30 mouse cellular contexts compared by ENCODE assay signal in genomic region chr19:48475784-48476410, GRCm38 (mm10).
DNase-seq lines count a peak whose midpoint lies in the region; ATAC-seq lines count a peak whose summit lies in the region.
"Had no signal": no experiment of that assay in that cellular context is flagged by ENCODE, and none has a peak within 500 bp of the region (broad histone marks: within the 10 kb centered on the region; RNA-seq: fewer than 3 reads in every experiment).

No protein-coding gene starts in this region.

- ATAC-seq in common myeloid progenitor, adult 5-6 weeks (replicated peaks; ENCODE audit: low read depth, poor library complexity, severe bottlenecking): peak; percentile 98
- peak; percentile 91 to 92 for ATAC-seq in hematopoietic stem cell, adult 5-6 weeks (replicated peaks in 1 of 2; ENCODE audit: insufficient read depth in 1 of 2, low FRiP score in 2 of 2, low TSS enrichment in 1 of 2, low read depth in 1 of 2, poor library complexity in 2 of 2, severe bottlenecking in 2 of 2)
- ATAC-seq: CD4-positive, CD25-positive, alpha-beta regulatory T cell, adult 4 months; hindbrain, embryonic 16.5 days; intestine, embryonic 16.5 days had no signal

- no peak overlapping the region for H3K4me3 ChIP-seq in heart, embryonic 10.5 days
- H3K4me3 ChIP-seq: embryonic facial prominence, embryonic 12.5 days; forebrain, embryonic 12.5 days; heart, embryonic 12.5 days; limb, embryonic 13.5 days; midbrain, embryonic 12.5 days; myocyte; neural tube, embryonic 12.5 days had no signal

- no peaks in the 10 kb centered on the region for H3K9me3 ChIP-seq in heart, embryonic 10.5 days
- H3K9me3 ChIP-seq: embryonic facial prominence, embryonic 12.5 days; forebrain, embryonic 12.5 days; heart, embryonic 12.5 days; limb, embryonic 13.5 days; midbrain, embryonic 12.5 days; neural tube, embryonic 12.5 days had no signal

- H3K27ac ChIP-seq in heart, embryonic 10.5 days: no peak overlapping the region
- H3K27ac ChIP-seq: embryonic facial prominence, embryonic 12.5 days; forebrain, embryonic 12.5 days; limb, embryonic 13.5 days; liver, embryonic 14.5 days; midbrain, embryonic 12.5 days; neural tube, embryonic 12.5 days had no signal

- no peaks in the 10 kb centered on the region for H3K27me3 ChIP-seq in heart, embryonic 10.5 days (ENCODE audit: insufficient read depth, poor library complexity, severe bottlenecking)
- H3K27me3 ChIP-seq: embryonic facial prominence, embryonic 12.5 days; forebrain, embryonic 12.5 days; heart, embryonic 12.5 days; limb, embryonic 13.5 days; midbrain, embryonic 12.5 days; neural tube, embryonic 12.5 days had no signal

- 69% methylated on average over 6 of the region's 6 CpGs for WGBS in heart, embryonic 10.5 days

- DNase-seq in heart, embryonic 10.5 days (ENCODE audit: low spot score): peak; percentile 13
- no peak for DNase-seq in heart, postnatal 4 days
- peak; percentile 1 for DNase-seq in 416B (ENCODE audit: low read depth)
- DNase-seq in kidney, postnatal 36 days: no peak
- DNase-seq in yolk sac, embryonic 10.5 days (ENCODE audit: low spot score): no peak
- DNase-seq: adrenal gland, adult 8-10 months; cerebellum, adult 8-10 months; cerebellum, postnatal 25 days; gastrocnemius, postnatal 14 days; heart, adult 18-20 months; kidney, adult 9 months; kidney, postnatal 10 days; layer of hippocampus, adult 9-11 months; lung, embryonic 14.5 days; lung, postnatal 14 days; right cerebral cortex, adult 18-20 months; thymus, postnatal 4 days had no signal

- H3K4me1 ChIP-seq in heart, embryonic 10.5 days: peaks cover 5% of the 10 kb centered on the region; the same call in 1 of the 2 replicates
- H3K4me1 ChIP-seq: forebrain, embryonic 12.5 days; midbrain, embryonic 12.5 days; neural tube, embryonic 12.5 days had no signal

- no peaks in the 10 kb centered on the region for H3K36me3 ChIP-seq in heart, embryonic 10.5 days
- H3K36me3 ChIP-seq: embryonic facial prominence, embryonic 12.5 days; forebrain, embryonic 12.5 days; heart, embryonic 12.5 days; limb, embryonic 13.5 days; midbrain, embryonic 12.5 days; neural tube, embryonic 12.5 days had no signal

Comparison
In these comparisons a context has a peak if more than half of its experiments do, and no peak if none do; other contexts are left out.
1. DNase-seq: peak in heart, embryonic 10.5 days (single experiment) and 416B (single experiment); none in heart, postnatal 4 days (single experiment), kidney, postnatal 36 days (0 of 2) and yolk sac, embryonic 10.5 days (single experiment).